Mouse (Mus musculus) left cerebral cortex, postnatal 14 days (tissue): ENCODE results near the gene Map3k14. TPM values are rescaled to one million over a fixed set of nuclear protein-coding genes. Genes with fewer than 3 reads are reported as not detected.

Experiments
- DNase-seq, 2 experiments: peaks; one replicate each; pipeline ENCODE4 v3.0.0; 2021 to 2022; ENCODE audit warnings: low spot score in 2 of 2, mixed read lengths in 1 of 2
- intact Hi-C: fragments of 180-260 bp; cut with DNase I; formaldehyde crosslinking; loops from one replicate; pipeline ENCODE4 v1.15.1; 2025
- total RNA-seq, 2 experiments: library from RNA; stranded (reverse); gene quantifications; 2 replicates each; pipeline ENCODE4 v1.2.3; 2021

The Map3k14 gene
- total RNA-seq, 2 experiments from 2014 or later = 2.6 to 3.8 TPM

- intact Hi-C loops = no loop called here
- no peak for DNase-seq
These were observed 45.8 kb downstream of the Map3k14 start for GRCm38 (mm10) chr11:103221437-103221836.

- no peak for DNase-seq
- intact Hi-C loops = no loop called here
These were observed 47.3 kb downstream of the Map3k14 start for GRCm38 (mm10) chr11:103219995-103220394.

DNA sequence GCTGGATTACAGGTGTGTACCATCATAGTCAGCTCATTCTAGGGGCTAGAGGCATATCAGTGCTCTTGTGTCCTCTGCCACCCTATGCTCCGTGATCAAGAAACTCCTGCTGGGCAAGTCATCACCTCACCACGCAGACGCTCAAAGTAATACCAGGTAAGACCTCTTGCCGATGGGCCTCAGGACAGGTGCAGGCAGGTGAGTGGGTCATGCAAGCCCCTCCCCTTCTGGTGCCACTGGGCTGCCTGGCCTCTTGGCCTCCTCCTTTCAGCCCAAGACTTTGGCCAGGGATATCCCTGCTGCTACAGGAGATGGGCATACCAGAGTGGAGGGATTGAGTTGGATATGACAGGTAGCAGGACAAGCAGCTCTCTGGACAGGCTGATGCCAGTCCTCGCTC, 48.0 kb downstream of the Map3k14 start:
- no peak for DNase-seq
- intact Hi-C loops = no loop called here

- DNase-seq = no peak
- intact Hi-C loops = no loop called here
These were observed 48.8 kb downstream of the Map3k14 start for GRCm38 (mm10) chr11:103218517-103218901.

DNA sequence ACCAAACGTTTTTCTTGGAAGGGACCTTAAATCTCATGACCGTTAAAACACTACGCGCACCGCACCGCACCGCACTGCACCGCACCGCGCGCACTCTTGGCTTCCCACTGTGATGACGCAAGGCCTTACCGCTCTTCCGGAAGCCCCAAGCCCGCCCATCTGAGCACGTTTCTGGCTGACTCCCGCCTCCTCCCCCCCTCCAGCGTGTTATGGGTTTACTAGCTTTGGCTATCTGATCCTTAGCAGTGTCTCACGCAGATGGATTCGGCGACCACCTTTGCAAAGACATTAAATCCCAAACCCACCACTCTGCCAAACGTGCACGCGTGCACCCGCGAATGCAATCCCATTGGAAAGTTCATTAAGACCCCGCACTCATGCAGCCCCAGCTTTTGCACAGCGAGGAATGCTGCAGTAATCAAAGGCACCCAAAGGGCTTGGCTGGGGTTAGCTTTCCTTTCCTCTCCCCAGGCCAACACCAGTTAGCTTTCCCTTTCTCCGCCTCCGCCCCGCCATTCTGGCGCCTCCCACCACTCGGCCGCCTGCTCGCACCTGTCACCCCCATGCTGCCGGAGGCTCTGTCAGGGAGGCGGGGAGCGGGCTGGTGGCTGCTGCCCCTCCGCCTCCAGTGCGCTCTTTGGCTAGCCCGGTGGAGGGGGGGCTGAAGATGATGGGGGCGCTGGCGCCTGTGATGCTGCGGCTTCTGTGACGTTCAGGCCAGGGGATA, 49.3 kb downstream of the Map3k14 start, which contains the start of gene Spata32:
Spata32 (minus strand) TSS at position 643 of the 727 bp plus-strand sequence.
- peak; percentile 61 to 69 for DNase-seq
- intact Hi-C loops = no loop called here

DNA sequence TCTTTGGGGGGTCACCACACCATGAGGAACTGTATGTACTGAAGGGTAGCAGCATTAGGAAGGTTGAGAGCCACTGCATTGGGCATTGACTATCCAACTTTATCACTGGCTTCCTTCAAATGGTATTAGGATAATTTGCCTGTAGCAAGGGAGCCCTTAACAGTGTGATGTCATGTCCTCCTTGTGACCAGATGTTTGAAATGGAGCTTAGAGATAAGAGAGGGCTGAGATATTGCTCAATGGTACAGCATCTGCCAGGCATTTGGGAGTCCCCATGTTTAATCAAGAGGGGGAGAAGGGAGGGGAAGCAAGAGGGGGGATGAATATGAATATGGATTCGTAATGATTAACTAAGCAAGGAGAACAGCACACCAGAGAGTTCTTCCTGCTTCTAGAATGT, 51.9 kb downstream of the Map3k14 start:
- DNase-seq = no peak
- intact Hi-C loops = no loop called here

DNA sequence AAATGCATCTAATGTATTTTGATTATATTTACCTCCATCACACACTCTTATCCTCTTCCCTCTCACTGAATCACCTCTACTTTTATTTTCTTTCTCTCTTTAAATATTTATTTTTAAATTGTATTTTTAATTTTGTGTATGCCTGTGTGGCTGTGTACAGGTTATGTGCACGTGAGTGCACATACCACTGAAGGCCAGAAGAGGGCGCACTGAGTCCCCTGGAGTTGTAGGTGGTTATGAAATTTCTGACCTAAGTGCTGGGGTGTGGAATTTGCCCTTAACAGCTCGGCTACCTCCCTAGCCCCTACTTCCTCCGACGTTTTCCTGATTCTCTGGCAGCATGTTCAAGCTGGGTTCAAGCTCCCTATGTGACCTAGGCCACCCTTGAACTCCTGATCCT, 53.6 kb downstream of the Map3k14 start:
- intact Hi-C loops = no loop called here
- DNase-seq = no peak

GRCm38 (mm10) chr11:103210291-103210690, 57.0 kb downstream of the Map3k14 start:
- no peak for DNase-seq
- intact Hi-C loops = no loop called here

DNA sequence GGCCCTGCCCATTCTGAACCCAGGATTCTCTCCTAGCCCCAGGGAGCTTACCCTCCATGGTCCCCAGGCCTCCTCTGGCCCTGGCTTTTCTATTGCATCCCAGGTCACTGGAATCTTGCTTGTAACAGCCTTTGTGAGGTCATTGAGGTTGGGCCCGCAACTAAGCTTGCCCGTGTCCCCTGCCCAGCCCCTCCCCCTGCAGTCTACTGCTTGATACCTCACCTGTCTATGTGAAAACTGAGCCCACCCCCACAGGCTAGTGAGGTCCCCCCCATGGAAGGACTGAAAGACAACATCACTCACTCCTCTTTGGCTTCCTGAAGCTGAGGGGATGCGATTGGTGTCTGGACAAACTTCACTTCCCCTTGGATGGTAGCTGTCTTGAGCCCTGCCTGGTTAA, 58.8 kb downstream of the Map3k14 start, which contains the start of gene 1700023F06Rik:
1700023F06Rik (minus strand) TSS at position 101 of the 400 bp plus-strand sequence.
- DNase-seq = no peak
- intact Hi-C loops = no loop called here

DNA sequence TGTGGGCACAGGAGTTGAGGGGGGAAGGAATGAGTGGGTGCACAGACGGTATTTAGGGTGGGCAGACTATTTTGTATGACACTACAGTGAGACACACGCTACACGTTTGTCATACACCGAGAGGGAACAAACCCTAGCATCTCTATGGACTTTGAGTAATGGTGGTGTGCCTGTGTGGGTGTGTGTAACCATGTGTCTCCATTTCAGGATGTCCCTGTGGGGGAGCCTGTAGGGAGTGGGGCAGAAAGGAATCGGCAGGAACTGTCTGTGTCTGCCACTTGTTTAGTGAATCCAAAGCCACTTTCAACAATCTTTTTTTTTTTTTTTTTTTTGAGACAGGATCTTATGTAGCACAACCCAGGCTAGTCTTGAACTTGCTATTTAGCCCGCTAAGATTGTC, 61.1 kb downstream of the Map3k14 start:
- intact Hi-C loops = no loop called here
- peak in 1 of 2 experiments; percentile 50 for DNase-seq

DNA sequence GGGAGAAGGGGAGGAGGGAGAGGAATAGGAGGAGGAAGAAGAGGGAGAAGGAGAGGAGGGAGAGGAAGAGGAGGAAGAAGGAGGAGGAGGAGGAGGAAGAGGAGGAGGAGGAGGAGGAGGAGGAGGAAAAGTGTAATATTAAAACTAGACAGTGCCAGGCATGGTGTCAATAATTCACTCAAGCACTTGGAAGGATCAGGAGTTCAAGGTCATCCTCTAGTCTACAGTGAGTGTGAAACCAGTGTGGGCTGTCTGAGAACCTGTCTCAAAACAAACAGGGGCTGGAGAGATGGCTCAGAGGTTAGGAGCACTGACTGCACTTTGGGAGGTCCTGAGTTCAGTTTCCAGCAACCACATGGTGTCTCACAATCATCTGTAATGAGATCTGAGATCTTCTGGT, 64.9 kb downstream of the Map3k14 start:
- no peak for DNase-seq
- intact Hi-C loops = no loop called here

- intact Hi-C loops = no loop called here
- DNase-seq = peak; percentile 78 to 85
These were observed 65.6 kb downstream of the Map3k14 start for GRCm38 (mm10) chr11:103201664-103202063.

- intact Hi-C loops = no loop called here
- DNase-seq = peak; percentile 79 to 88
These were observed 68.1 kb downstream of the Map3k14 start for GRCm38 (mm10) chr11:103198911-103199803.

GRCm38 (mm10) chr11:103198339-103198738, 68.9 kb downstream of the Map3k14 start:
- intact Hi-C loops = no loop called here
- DNase-seq = no peak

DNA sequence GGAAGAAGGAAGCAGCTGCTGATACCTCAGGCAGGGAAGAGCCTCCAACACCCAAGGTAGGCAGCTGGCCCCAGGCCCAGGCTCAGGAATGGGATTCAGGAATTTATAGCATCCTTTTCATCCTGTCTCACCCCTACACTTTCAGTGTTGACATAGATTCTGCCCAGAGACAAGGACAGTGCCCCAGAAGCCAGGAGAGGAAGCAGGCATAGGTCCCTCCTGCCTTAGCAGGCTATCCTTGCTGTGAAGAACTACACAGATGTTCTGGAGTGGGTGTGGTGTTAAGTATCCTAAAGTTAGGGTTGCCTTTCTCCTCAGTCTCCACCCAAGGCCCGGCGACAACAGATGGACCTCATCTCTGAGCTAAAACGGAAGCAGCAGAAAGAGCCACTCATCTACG, 69.9 kb downstream of the Map3k14 start:
- peak; percentile 56 to 67 for DNase-seq
- intact Hi-C loops = no loop called here

DNA sequence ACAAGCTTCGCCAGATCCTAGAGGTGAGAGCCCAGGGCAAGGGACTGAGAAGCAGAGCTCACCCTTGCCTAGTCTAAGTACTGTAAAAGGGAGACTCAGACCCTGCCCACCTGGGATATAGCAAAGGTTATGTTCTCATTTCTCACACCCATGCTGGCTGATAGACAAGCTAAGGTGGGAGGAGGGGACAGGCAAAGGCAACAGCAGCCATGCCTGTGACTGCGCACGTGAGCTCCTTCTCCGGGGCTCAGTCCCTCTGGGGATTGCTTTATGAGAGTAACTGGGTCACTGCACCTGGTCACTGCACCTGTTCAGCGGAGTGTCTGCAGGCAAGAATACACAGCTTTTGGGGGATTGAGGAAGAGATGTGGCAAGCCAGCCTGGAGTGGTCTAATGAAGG, 71.6 kb downstream of the Map3k14 start:
- intact Hi-C loops = no loop called here
- no peak for DNase-seq

- DNase-seq = no peak
- intact Hi-C loops = no loop called here
These were observed 72.0 kb downstream of the Map3k14 start for GRCm38 (mm10) chr11:103195236-103195635.

- intact Hi-C loops = no loop called here
- no peak for DNase-seq
These were observed 73.5 kb downstream of the Map3k14 start for GRCm38 (mm10) chr11:103193825-103194168.

- DNase-seq = peak; percentile 79 to 83
- intact Hi-C loops = no loop called here
These were observed 74.1 kb downstream of the Map3k14 start for GRCm38 (mm10) chr11:103192956-103193824.
